Mouse (Mus musculus) embryonic facial prominence, embryonic 11.5 days (tissue): ENCODE results near the gene Recql5. TPM values are rescaled to one million over a fixed set of nuclear protein-coding genes. Genes with fewer than 3 reads are reported as not detected.

Experiments
- ATAC-seq: fragments of 200-750 bp; cut with Nextera tagmentation; replicated peaks from 2 replicates; pipeline ENCODE4 v1.8.0; 2017; ENCODE audit warnings: low read depth; ENCODE audit not compliant: insufficient number of reproducible peaks, low FRiP score, low TSS enrichment
- DNase-seq: peaks from one replicate; pipeline ENCODE4 v3.0.0-alpha.2; 2015; ENCODE audit warnings: low spot score
- H3K27ac ChIP-seq: fragments of 300-500 bp; sonication (generic); replicated peaks from 2 replicates; pipeline ENCODE4 v1.5.1; 2014; ENCODE audit warnings: mild to moderate bottlenecking, low read depth, low read length, control low read depth
- H3K27me3 ChIP-seq: fragments of 300-500 bp; sonication (generic); 2 replicates; pipeline ENCODE4 v1.6.1; 2014; ENCODE audit warnings: mild to moderate bottlenecking, low read length, moderate library complexity, mixed read lengths; ENCODE audit not compliant: control insufficient read depth, insufficient read depth
- H3K36me3 ChIP-seq: fragments of 300-500 bp; sonication (generic); replicated peaks from 2 replicates; pipeline ENCODE4 v1.6.1; 2014; ENCODE audit warnings: low read depth, mild to moderate bottlenecking, low read length, moderate library complexity, mixed read lengths; ENCODE audit not compliant: control insufficient read depth, insufficient read depth
- H3K4me1 ChIP-seq: fragments of 300-500 bp; sonication (generic); 2 replicates; pipeline ENCODE4 v1.6.1; 2014; ENCODE audit warnings: low read length, mixed read lengths; ENCODE audit not compliant: control insufficient read depth, insufficient read depth
- H3K4me2 ChIP-seq: fragments of 300-500 bp; sonication (generic); 2 replicates; pipeline ENCODE4 v1.6.1; 2014; ENCODE audit warnings: low read depth, mild to moderate bottlenecking, control low read depth, low read length, moderate library complexity
- H3K4me3 ChIP-seq: fragments of 300-500 bp; sonication (generic); 2 replicates; pipeline ENCODE4 v1.5.1; 2014; ENCODE audit warnings: low read depth, low read length, control low read depth
- H3K9ac ChIP-seq: fragments of 300-500 bp; sonication (generic); replicated peaks from 2 replicates; pipeline ENCODE4 v1.6.1; 2014; ENCODE audit warnings: mild to moderate bottlenecking, control low read depth, low read length
- H3K9me3 ChIP-seq: fragments of 300-500 bp; sonication (generic); replicated peaks from 2 replicates; pipeline ENCODE4 v1.6.1; 2016; ENCODE audit warnings: mild to moderate bottlenecking, low read length, inconsistent platforms, mixed read lengths; ENCODE audit not compliant: control insufficient read depth
- WGBS: fragments of 180-500 bp; shearing (Covaris S2); extraction: QIAGEN DNeasy Blood & Tissue Kit; methylation state at CpG from one replicate; pipeline ENCODE4 v1.1.7; 2014; 5-methylcytosine and 5-hydroxymethylcytosine counted together
- polyA plus RNA-seq: library from polyadenylated mRNA; unstranded; fragments of >200 nt; fragmentation: Nextera tagmentation; extraction: Ambion mirVana; gene quantifications from 2 replicates; pipeline ENCODE4 v1.2.1, GENCODE M21; 2014

Gene Recql5
- polyA plus RNA-seq, 1 experiment from 2014 or later: 14.2 TPM

DNA sequence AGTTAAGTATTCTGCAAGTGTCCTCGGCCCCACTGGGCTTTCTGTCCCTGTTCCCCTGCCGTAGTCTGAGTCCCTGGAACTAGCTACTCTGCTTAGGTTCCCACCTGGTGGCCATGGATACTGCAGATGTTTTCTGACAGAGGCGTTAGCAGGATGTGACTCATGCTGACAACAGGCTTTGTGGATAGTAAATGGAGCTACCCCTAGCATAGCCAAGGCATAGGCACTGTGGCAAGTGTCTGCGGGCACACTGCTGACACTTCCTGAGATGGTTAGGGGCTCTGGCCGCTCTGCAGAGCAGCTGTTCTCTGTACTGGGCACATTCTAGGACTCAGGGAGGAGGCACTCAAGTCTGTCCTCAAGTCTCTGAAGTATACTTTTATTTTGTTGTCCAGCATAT lies 21.4 kb upstream of the Recql5 start:
- H3K27me3 ChIP-seq: no peaks in the 10 kb centered on the region
- 87% methylated on average over 5 of the region's 5 CpGs for WGBS
- no peaks in the 10 kb centered on the region for H3K4me1 ChIP-seq
- no peak overlapping the region for H3K4me2 ChIP-seq
- peaks cover 5% of the 10 kb centered on the region for H3K36me3 ChIP-seq
- ATAC-seq (no peak), DNase-seq (no peak)
- no peak overlapping the region for H3K27ac ChIP-seq
- no peak overlapping the region for H3K4me3 ChIP-seq
- H3K9me3 ChIP-seq: no peaks in the 10 kb centered on the region
- H3K9ac ChIP-seq: no peak overlapping the region

DNA sequence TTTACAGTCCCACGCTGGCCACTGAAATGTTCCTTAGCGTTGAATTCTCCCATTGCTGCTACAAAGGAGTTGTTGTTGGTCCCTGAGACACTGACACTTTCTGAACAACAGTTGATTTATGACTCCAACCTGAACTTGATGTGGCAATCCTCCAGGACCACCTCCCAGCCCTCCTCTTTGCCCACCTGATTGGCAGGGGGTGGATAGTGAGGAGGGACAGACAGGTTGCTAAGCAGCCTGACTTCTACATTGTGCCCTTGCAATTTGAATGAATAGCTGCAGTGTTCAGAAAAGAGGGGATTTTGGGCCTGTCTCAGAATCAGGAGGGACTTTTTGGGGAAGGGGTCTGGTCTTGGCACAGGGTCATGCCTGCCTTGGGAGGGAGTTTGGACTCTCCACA lies 17.4 kb upstream of the Recql5 start:
- DNase-seq (no peak), ATAC-seq (no peak)
- WGBS: 79% methylated on average over 2 of the region's 2 CpGs
- Histone ChIP-seq H3K27ac (no peak overlapping the region), H3K9ac (no peak overlapping the region), H3K36me3 (peaks cover 5% of the 10 kb centered on the region; the same call in 1 of the 2 replicates), H3K4me2 (no peak overlapping the region), H3K4me3 (no peak overlapping the region), H3K27me3 (no peaks in the 10 kb centered on the region), H3K9me3 (no peaks in the 10 kb centered on the region), H3K4me1 (no peaks in the 10 kb centered on the region)

DNA sequence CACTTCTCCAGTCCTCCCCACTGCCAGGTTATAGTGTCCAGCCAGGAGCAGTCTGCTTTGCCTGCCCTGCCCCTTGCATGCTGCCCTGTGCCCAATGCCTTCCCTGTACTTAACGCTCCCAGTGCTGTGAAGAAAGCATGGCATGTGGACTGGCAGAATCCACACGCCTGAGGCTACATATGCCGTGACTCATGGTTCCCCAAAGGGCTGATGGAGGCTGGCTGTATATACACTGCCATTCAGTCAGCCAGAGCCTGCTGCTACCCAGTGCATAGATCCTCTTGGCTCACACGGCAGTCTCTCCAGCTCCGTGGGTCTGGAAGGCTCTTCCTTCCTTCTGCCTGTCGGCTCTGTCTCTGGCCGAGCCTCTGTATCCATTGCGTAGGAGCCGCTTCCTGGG lies 15.0 kb upstream of the Recql5 start:
- ATAC-seq (no peak), DNase-seq (no peak)
- no peaks in the 10 kb centered on the region for H3K9me3 ChIP-seq
- no peak overlapping the region for H3K4me3 ChIP-seq
- H3K4me1 ChIP-seq: no peaks in the 10 kb centered on the region
- peaks cover 7% of the 10 kb centered on the region; the same call in 1 of the 2 replicates for H3K36me3 ChIP-seq
- 90% methylated on average over 9 of the region's 9 CpGs for WGBS
- H3K4me2 ChIP-seq: no peak overlapping the region
- H3K27me3 ChIP-seq: no peaks in the 10 kb centered on the region
- H3K9ac ChIP-seq: no peak overlapping the region
- H3K27ac ChIP-seq: no peak overlapping the region

DNA sequence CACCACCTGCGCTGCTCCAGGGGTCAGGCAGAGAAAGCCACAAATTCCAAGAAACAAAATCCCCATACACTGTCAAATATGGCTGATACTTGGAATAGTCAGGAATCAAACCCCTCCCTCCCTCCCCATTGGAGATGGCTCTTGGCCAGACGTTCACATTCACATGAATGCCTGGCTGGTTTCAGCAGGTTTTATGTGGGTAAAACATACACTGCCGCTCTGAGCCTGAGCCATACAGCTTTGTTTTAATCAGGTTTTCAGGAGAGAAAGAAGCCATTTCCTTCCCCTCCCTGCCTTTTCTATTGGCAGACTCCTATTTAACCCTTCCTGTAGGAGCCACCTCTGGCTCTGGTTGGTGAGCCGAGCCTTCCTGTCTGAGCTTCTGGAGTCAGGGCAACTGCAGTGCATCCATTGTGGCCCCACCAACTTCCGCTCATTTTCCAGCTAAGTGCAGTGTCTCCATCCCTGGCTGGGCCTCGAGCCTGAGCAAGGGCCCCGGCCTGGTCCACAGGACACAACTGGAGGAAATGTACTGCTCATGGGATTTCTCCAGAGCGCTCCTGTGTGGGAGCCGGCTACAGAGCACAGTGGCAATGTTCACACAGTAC lies 13.0 kb upstream of the Recql5 start:
- 92% methylated on average over 9 of the region's 9 CpGs for WGBS
- peaks cover 7% of the 10 kb centered on the region; the same call in 1 of the 2 replicates for H3K36me3 ChIP-seq

DNA sequence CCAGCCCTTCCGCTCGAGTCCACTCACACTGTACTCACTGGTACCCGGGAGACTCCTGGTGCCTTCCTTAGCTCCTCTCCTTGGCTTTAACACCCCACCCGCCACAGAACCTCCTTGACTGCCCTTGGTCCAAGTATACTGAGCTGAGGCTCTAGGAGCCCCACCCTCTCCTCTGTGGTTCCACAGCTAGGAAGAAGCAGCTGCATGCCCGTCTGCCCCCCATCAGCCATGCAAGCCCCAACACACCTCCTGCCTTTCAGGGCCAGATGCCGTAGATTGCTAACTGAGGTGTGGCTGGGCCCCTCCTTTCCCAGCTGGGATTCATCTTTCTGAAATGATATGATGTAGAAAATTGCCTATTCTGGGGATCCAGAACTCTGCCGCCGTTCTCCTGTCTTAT lies 12.0 kb upstream of the Recql5 start:
- no peaks in the 10 kb centered on the region for H3K27me3 ChIP-seq
- no peak overlapping the region for H3K4me2 ChIP-seq
- no peak overlapping the region for H3K27ac ChIP-seq
- H3K4me3 ChIP-seq: no peak overlapping the region
- WGBS: 90% methylated on average over 8 of the region's 8 CpGs
- ATAC-seq (no peak), DNase-seq (no peak)
- H3K9ac ChIP-seq: no peak overlapping the region
- H3K4me1 ChIP-seq: no peaks in the 10 kb centered on the region
- H3K9me3 ChIP-seq: no peaks in the 10 kb centered on the region
- H3K36me3 ChIP-seq: peaks cover 7% of the 10 kb centered on the region; the same call in 1 of the 2 replicates

More for the DNA sequence above, 13.0 kb upstream of the Recql5 start:
- Histone ChIP-seq H3K9me3 (no peaks in the 10 kb centered on the region), H3K4me1 (no peaks in the 10 kb centered on the region), H3K9ac (no peak overlapping the region), H3K27me3 (no peaks in the 10 kb centered on the region), H3K4me3 (no peak overlapping the region), H3K4me2 (no peak overlapping the region), H3K27ac (no peak overlapping the region)
- no peak for DNase-seq
- ATAC-seq: no peak

DNA sequence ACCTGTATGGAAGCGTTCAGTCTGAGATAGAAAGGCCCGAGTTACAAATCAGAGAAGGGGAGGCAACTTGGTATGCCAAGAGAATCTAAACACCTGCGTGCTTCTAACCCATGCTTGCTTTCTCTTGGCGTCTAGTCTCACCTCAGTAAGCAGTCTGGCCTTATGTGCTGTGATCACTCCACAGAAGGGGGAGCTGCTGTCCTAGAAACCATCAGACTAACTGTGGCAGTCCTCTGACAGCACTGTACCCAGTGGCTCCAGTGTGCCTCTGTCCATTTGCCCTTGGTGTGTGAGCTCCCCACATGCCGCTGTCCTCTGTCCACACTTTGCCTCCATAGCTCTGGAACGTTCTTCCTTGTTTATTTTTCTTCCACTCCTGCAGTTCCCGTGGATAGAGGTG lies 8.7 kb upstream of the Recql5 start:
- DNase-seq: no peak
- H3K36me3 ChIP-seq: peaks cover 7% of the 10 kb centered on the region; the same call in 1 of the 2 replicates

DNA sequence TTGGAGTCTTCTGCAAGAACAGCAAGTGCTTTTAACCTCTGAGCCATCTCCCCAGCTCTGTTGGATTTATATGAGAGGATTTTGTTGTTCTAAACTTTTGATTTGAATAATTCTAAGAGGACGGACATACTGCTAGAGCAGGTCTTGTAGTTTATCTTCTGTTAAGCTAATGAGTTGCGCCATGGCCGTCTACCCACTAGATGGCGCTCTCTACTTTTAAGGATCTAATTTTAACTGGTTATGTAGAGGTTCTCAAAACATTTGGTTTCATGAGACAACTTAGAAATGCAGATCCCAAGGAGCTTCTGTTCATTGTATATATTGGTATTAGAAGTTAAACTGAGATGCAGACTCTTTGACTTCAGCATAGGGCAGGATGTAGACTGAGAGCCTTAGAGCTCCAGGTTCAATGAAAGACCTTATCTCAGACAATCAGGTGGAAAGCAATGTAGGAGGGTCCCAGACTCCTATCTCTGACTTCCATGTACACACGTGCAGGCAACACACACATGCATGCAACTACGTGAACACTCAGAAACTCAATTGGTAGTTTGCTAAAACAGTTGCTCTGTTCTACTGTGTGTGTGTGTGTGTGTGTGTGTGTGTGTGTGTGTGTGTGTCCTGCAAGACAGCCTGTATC lies 6.5 kb upstream of the Recql5 start:
- Histone ChIP-seq H3K9ac (no peak overlapping the region), H3K36me3 (peaks cover 4% of the 10 kb centered on the region; the same call in 1 of the 2 replicates)
- ATAC-seq: no peak

More for the DNA sequence above, 8.7 kb upstream of the Recql5 start:
- H3K4me1 ChIP-seq: no peaks in the 10 kb centered on the region
- no peak overlapping the region for H3K4me2 ChIP-seq
- ATAC-seq: no peak
- WGBS: 83% methylated on average over 7 of the region's 7 CpGs
- H3K9me3 ChIP-seq: no peaks in the 10 kb centered on the region
- no peak overlapping the region for H3K27ac ChIP-seq
- no peaks in the 10 kb centered on the region for H3K27me3 ChIP-seq
- H3K4me3 ChIP-seq: no peak overlapping the region
- H3K9ac ChIP-seq: no peak overlapping the region

DNA sequence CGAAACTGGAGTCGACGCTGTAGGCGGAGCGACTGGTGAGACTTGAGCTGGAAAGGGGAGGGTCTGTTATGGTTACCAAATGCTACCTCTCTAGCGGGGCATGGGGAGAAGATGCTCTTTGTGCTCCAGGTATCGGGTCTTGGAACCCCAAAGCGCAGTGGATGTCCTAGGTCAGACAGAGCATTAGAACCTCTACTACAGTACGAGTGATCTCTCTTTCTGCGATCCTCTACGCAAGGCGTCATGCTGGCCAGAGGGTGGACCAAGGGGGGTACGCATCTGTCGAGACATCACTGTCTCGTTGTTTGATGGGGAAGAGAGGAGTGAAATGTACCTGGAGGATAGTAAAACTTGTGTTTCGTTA lies 452 bp upstream of the Recql5 start:
- H3K27ac ChIP-seq: no peak overlapping the region
- peak overlapping the region; percentile 95 for H3K4me3 ChIP-seq
- H3K36me3 ChIP-seq: no peaks in the 10 kb centered on the region
- peak; percentile 64 for ATAC-seq
- H3K27me3 ChIP-seq: no peaks in the 10 kb centered on the region
- WGBS: under 1% methylated on average over 16 of the region's 16 CpGs
- DNase-seq: no peak
- peak overlapping the region; percentile 74 for H3K4me2 ChIP-seq
- no peaks in the 10 kb centered on the region for H3K4me1 ChIP-seq
- peak overlapping the region; percentile 90 for H3K9ac ChIP-seq
- no peaks in the 10 kb centered on the region for H3K9me3 ChIP-seq

More for the DNA sequence above, 6.5 kb upstream of the Recql5 start:
- H3K4me1 ChIP-seq: no peaks in the 10 kb centered on the region
- H3K4me3 ChIP-seq: no peak overlapping the region
- no peak overlapping the region for H3K4me2 ChIP-seq
- no peaks in the 10 kb centered on the region for H3K27me3 ChIP-seq
- H3K27ac ChIP-seq: no peak overlapping the region
- WGBS: 42% methylated on average over 6 of the region's 6 CpGs
- H3K9me3 ChIP-seq: no peaks in the 10 kb centered on the region
- peak; percentile 86 for DNase-seq
